Mouse (Mus musculus) layer of hippocampus, postnatal 14 days (tissue): ENCODE measurements around the gene Gm17027. TPM values are rescaled to one million over a fixed set of nuclear protein-coding genes. Genes with fewer than 3 reads are reported as not detected.
"Not testable (repeated sequence)": the region's sequence is repeated elsewhere in the genome, so short reads cannot be mapped to it uniquely, and the experiment has no call there.

Source experiments
- DNase-seq, 2 experiments: peaks; one replicate each; pipeline ENCODE4 v3.0.0; 2021 to 2022; ENCODE audit warnings: low spot score in 2 of 2, mixed read lengths in 1 of 2
- long read RNA-seq, 2 experiments: library from polyadenylated mRNA; stranded (forward); transcript quantifications; one replicate each; pipeline ENCODE4 v2.0.0; 2021
- total RNA-seq, 2 experiments: library from RNA; stranded (reverse); gene quantifications; 2 replicates each; pipeline ENCODE4 v1.2.3; 2021

The Gm17027 gene
- not detected for total RNA-seq
- long read RNA-seq, experiment 1 = 0 reads
- long read RNA-seq, experiment 2 = 0 reads

- DNase-seq = not testable (repeated sequence)
These were observed at the start of gene Gm17027 for GRCm38 (mm10) chr14:42162522-42162921. Gene Gm17027, minus strand, starts transcription at chr14:42162622.

- DNase-seq = not testable (repeated sequence)
These were observed 28.3 kb upstream of the Gm17027 start, which contains the start of gene Gm3573 for GRCm38 (mm10) chr14:42190691-42191090. Gene Gm3573, minus strand, starts transcription at chr14:42190791.

GRCm38 (mm10) chr14:42183936-42184335 lies 21.5 kb upstream of the Gm17027 start:
- not testable (repeated sequence) for DNase-seq

GRCm38 (mm10) chr14:42134571-42134970 lies 27.9 kb downstream of the Gm17027 start:
- DNase-seq = not testable (repeated sequence)

DNA sequence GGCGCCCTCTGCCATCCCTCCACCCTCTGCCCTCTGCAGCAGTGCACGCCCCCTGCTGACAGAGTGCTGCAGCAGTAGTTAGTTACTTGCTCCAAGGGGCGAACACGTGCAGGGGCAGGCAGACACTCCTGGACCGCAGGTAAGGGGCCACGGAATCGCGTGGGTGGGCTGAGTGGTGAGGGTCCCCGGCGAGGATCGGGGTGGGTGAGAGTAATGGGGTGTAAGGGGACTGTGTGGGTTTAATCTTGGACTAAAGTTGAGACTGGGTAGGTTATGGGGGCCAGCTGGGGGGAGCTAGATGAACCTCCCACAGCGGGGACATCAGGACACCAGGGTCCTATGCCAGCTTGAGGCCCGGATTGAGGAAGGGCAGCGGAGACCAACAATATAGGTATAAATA lies 28.6 kb downstream of the Gm17027 start:
- DNase-seq = not testable (repeated sequence)

GRCm38 (mm10) chr14:42117269-42117668 lies 45.2 kb downstream of the Gm17027 start, which contains the start of gene Gm7951:
Gene Gm7951, minus strand, starts transcription at chr14:42117369.
- DNase-seq = not testable (repeated sequence)

Other genes starting within 250 kb of the Gm17027 start
- not detected for gene 1700049E17Rik1, start 237.7 kb downstream of the Gm17027 start, total RNA-seq
- not detected for gene 1700024B05Rik, start 218.6 kb downstream of the Gm17027 start, total RNA-seq
- gene Gm6401, start 194.7 kb downstream of the Gm17027 start, total RNA-seq = not detected
- 1 to 10 TPM in 1 of 2 experiments, under 1 TPM in 1; 0.99 to 1.0 TPM for gene Gm3543, start 179.3 kb downstream of the Gm17027 start, total RNA-seq
- gene Gm7951, start 45.3 kb downstream of the Gm17027 start, total RNA-seq = not detected
- 1 to 10 TPM in 1 of 2 experiments, under 1 TPM in 1; 0.67 to 1.5 TPM for gene Gm3573, start 28.2 kb upstream of the Gm17027 start, total RNA-seq
- gene Gm17026, start 97.4 kb upstream of the Gm17027 start, total RNA-seq = not detected
- gene Gm9611, start 134.7 kb upstream of the Gm17027 start, total RNA-seq = not detected
- gene Gm7995, start 147.6 kb upstream of the Gm17027 start, total RNA-seq = not detected